Mouse (Mus musculus): ENCODE measurements at regions not wholly inside any gene's neighbourhood (a gene's known extent, or its start where the extent isn't known, plus 50 kb on each side); places are given as distances from the start of the nearest gene placed in this dataset.
"Not testable (repeated sequence)": the region's sequence is repeated elsewhere in the genome, so short reads cannot be mapped to it uniquely, and the experiment has no call there.

DNA sequence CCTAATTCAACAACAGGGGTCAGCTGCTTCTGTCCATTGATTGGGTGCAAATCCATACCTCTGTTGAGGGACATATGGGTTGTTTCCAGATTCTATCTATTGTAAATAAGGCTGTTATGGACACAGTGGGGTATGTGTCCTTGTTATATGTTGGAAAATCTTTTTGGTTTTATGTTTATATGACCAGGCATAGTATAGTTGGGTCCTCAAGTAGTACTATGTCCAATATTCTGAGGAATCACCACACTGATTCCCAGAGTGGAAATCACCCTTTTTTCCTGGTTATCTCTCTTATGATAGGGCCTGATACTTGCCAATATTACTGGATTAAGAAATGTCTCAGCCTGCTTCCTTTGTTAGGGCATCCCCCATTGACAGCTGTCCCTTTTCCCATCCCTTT is 1471.0 kb downstream of the Kcnt2 start:
- Histone ChIP-seq H3K27ac (no peak overlapping the region), H3K4me1 (peaks cover 4% of the 10 kb centered on the region; the same call in 1 of the 2 replicates), H3K9me3 (replicated peaks) (no peaks in the 10 kb centered on the region), H3K4me3 (no peak overlapping the region), H3K9ac (no peak overlapping the region), H3K27me3 (no peaks in the 10 kb centered on the region), H3K4me2 (replicated peaks) (no peak overlapping the region), H3K36me3 (no peaks in the 10 kb centered on the region)
- ATAC-seq (ENCODE audit: low FRiP score) = no peak

DNA sequence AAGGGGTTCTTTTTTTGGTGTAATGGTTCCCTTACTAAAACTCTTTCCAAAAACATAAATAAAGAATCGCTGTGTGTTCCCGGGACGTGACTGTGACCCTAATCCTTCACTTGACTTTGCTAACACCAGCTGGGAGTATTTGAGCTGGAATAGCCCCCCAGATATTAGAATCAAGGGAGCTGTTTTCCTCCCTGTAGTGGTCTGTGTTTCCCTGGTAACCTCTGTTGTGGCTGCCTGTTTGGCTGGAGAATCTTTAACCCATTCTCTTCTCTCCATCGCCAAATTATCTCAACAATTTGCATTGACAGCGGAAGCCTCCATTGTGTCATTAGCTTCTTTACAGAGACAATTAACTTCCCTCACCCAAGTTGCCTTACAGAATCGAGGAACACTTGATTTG is 1471.6 kb downstream of the Kcnt2 start:
- 0 out of 2 replicates have a peak overlapping the region, but pooled peaks have one; percentile 19 for H3K4me2 ChIP-seq (replicated peaks)
- no peaks in the 10 kb centered on the region for H3K9me3 ChIP-seq (replicated peaks)
- no peaks in the 10 kb centered on the region for H3K27me3 ChIP-seq
- 27% methylated on average over 6 of the region's 6 CpGs for WGBS
- no peak for ATAC-seq (ENCODE audit: low FRiP score)
- H3K9ac ChIP-seq = no peak overlapping the region
- H3K36me3 ChIP-seq = no peaks in the 10 kb centered on the region
- H3K4me3 ChIP-seq = no peak overlapping the region
- no peak overlapping the region for H3K27ac ChIP-seq
- peaks cover 4% of the 10 kb centered on the region; the same call in 1 of the 2 replicates for H3K4me1 ChIP-seq

DNA sequence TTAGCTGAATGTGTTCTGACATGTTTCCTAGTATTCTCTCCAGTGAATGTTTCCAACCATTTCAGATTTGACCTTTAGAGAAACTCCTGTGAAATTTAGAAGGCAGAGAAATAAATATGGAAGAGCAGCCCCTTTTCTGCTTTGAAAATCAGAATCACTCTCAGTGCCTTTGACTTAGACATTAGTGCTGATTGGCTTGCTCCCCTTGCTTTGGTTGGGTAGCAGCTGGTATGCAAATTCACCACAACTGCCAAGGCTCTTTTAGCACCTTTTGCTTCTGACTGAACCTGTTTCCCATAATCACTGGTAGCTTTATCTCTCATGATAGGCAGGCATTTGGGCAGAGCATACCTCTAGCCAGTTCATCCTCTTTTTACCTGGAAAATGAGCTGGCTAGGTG is 1495.3 kb downstream of the Kcnt2 start:
- Histone ChIP-seq H3K36me3 (no peaks in the 10 kb centered on the region), H3K27me3 (no peaks in the 10 kb centered on the region), H3K4me3 (no peak overlapping the region), H3K4me1 (no peaks in the 10 kb centered on the region), H3K27ac (no peak overlapping the region), H3K9me3 (replicated peaks) (no peaks in the 10 kb centered on the region), H3K9ac (no peak overlapping the region), H3K4me2 (replicated peaks) (no peak overlapping the region)
- no peak for ATAC-seq (ENCODE audit: low FRiP score)

GRCm38 (mm10) chr1:141776059-141776458 is 1530.1 kb downstream of the Kcnt2 start:
- H3K4me2 ChIP-seq (replicated peaks) = no peak overlapping the region
- no peaks in the 10 kb centered on the region for H3K9me3 ChIP-seq (replicated peaks)
- no peak overlapping the region for H3K9ac ChIP-seq
- H3K4me1 ChIP-seq = no peaks in the 10 kb centered on the region
- ATAC-seq (ENCODE audit: low FRiP score) = no peak
- H3K4me3 ChIP-seq = no peak overlapping the region
- no peaks in the 10 kb centered on the region for H3K27me3 ChIP-seq
- no peak overlapping the region for H3K27ac ChIP-seq
- 68% methylated on average over 1 of the region's 1 CpGs for WGBS
- H3K36me3 ChIP-seq = no peaks in the 10 kb centered on the region

- Histone ChIP-seq H3K4me2 (replicated peaks) (no peak overlapping the region), H3K36me3 (no peaks in the 10 kb centered on the region), H3K4me1 (no peaks in the 10 kb centered on the region), H3K27ac (no peak overlapping the region), H3K4me3 (no peak overlapping the region), H3K9ac (no peak overlapping the region), H3K9me3 (replicated peaks) (no peaks in the 10 kb centered on the region), H3K27me3 (no peaks in the 10 kb centered on the region)
- ATAC-seq (ENCODE audit: low FRiP score) = no peak
- WGBS = 89% methylated on average over 1 of the region's 1 CpGs
Measured at GRCm38 (mm10) chr1:141783367-141783766, 1537.4 kb downstream of the Kcnt2 start.

DNA sequence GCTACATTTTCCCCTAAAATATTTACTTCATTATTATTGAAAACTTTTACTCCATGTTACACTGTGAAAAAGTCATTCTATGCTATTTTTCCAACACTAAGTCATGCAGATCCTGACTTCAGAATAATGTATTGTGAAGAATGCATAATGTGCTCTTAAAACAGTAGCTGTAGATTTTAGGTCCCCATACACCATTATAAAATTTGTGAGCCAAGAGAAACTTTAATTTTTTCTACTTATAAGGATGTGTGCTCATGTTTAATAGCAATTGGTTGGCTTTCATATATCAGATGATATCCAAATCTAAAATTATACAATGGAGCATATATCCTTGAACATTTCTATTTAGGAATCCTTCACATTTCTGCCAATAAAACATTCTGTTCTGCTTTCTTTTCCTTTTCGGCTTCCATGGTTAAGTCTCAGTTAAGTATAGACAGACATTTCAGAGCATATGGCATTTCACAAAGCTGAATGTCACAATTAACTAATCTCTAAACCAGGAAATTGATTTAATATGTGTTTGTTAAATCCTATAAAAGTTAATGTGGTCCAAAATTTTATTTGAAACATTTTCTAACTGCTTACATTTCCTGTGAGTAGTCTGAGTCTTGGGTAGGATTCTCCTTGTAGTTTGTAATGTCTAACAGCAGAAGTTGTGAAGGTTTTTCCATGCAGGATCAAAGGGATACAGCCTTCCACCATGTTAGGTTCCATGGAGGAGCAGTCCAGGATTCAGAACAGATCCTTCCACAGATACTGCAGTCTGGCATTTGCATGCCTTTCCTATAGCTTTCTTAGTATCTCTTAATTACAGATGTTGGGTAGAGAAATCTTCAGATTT is 1567.6 kb downstream of the Kcnt2 start:
- Histone ChIP-seq H3K36me3 (no peaks in the 10 kb centered on the region), H3K27ac (no peak overlapping the region), H3K4me2 (replicated peaks) (no peak overlapping the region), H3K4me3 (no peak overlapping the region), H3K9me3 (replicated peaks) (no peaks in the 10 kb centered on the region), H3K9ac (no peak overlapping the region), H3K4me1 (no peaks in the 10 kb centered on the region), H3K27me3 (no peaks in the 10 kb centered on the region)
- WGBS = 91% methylated on average over 1 of the region's 1 CpGs
- no peak for ATAC-seq (ENCODE audit: low FRiP score)

DNA sequence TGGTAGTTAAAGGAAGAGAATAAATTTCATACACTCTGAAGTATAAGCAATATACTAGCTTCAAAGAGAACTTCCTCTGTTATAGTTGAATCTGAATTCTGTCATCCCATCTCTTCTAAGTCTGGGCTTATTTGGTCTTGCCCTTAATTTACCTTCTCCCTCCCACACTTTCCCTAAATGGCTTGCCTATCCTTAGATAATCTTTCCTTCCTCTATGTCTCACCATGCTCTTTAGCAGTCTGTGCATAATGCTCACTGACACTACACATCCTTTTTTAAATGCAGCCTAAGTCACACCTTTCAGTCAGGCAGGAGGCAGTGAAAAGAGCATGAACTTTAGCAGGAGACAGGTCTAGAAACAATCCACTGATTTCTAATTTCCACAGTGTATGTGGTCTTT is 1585.5 kb downstream of the Kcnt2 start:
- Histone ChIP-seq H3K27me3 (no peaks in the 10 kb centered on the region), H3K36me3 (no peaks in the 10 kb centered on the region), H3K27ac (no peak overlapping the region), H3K4me3 (no peak overlapping the region), H3K4me1 (no peaks in the 10 kb centered on the region), H3K9ac (no peak overlapping the region), H3K4me2 (replicated peaks) (no peak overlapping the region), H3K9me3 (replicated peaks) (no peaks in the 10 kb centered on the region)
- no peak for ATAC-seq (ENCODE audit: low FRiP score)

GRCm38 (mm10) chr1:141842547-141842946 is 1596.6 kb downstream of the Kcnt2 start:
- Histone ChIP-seq H3K4me3 (no peak overlapping the region), H3K9ac (no peak overlapping the region), H3K9me3 (replicated peaks) (no peaks in the 10 kb centered on the region), H3K27me3 (no peaks in the 10 kb centered on the region), H3K4me1 (no peaks in the 10 kb centered on the region), H3K27ac (no peak overlapping the region), H3K4me2 (replicated peaks) (no peak overlapping the region), H3K36me3 (no peaks in the 10 kb centered on the region)
- no peak for ATAC-seq (ENCODE audit: low FRiP score)
- WGBS = 91% methylated on average over 2 of the region's 2 CpGs

DNA sequence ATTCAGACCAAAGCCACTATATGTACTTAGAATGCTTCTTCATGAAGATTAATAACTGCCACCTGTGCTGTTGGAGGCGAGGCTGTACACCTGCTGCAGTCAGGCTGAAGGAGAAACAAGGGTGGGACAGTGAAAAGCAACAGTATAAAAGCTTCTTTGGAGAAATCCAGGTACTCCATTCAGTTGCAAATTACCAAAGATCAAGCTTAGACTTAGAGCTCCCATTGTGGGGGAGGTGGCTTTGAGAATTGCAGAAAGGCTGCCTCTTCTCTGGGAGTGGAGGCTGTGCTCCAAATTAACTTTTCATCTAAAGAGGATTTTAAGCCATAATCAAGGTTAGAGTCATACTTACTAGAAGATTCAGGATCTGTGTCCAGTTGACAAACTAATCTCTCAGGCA is 1607.9 kb downstream of the Kcnt2 start:
- not testable (repeated sequence) for H3K4me3 ChIP-seq; H3K4me2 ChIP-seq (replicated peaks); ATAC-seq (ENCODE audit: low FRiP score); H3K27ac ChIP-seq; H3K27me3 ChIP-seq; H3K36me3 ChIP-seq; H3K4me1 ChIP-seq; H3K9ac ChIP-seq; H3K9me3 ChIP-seq (replicated peaks)
- 83% methylated on average over 1 of the region's 1 CpGs for WGBS

- Histone ChIP-seq H3K9ac (no peak overlapping the region), H3K27me3 (no peaks in the 10 kb centered on the region), H3K9me3 (replicated peaks) (no peaks in the 10 kb centered on the region), H3K4me1 (no peaks in the 10 kb centered on the region), H3K36me3 (no peaks in the 10 kb centered on the region), H3K27ac (no peak overlapping the region), H3K4me3 (no peak overlapping the region), H3K4me2 (replicated peaks) (no peak overlapping the region)
- no peak for ATAC-seq (ENCODE audit: low FRiP score)
- 80% methylated on average over 4 of the region's 4 CpGs for WGBS
Measured at GRCm38 (mm10) chr1:141884356-141884755, 1638.4 kb downstream of the Kcnt2 start.

DNA sequence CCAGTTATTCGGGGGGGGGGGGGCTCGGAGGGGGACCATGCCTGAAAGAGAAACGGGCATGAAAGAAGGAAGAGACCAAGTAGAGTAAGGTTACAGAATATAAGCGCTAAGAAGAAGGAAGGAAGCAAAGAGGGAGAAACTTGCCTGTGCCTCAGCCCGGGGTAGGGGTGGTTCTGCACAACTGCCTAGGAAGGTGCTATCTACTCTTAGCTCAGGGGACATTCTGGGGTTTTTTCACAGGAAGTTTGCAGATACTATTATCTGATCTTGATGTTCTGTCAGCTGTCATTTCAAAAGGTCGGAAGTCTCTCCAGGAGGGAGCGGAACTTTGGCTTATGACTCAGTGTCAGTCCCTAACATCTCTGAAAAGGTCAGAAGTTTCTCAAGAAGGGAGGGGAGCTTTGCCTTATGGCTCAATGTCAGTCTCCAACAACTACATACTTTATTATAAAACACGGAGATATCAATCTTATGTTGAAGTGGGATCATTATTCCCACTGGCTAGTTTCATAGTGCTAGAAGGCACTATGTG is 1652.0 kb downstream of the Kcnt2 start:
- WGBS = 71% methylated on average over 8 of the region's 8 CpGs
- Histone ChIP-seq H3K27ac (no peak overlapping the region), H3K4me3 (no peak overlapping the region), H3K9me3 (replicated peaks) (no peaks in the 10 kb centered on the region), H3K4me2 (replicated peaks) (no peak overlapping the region), H3K9ac (no peak overlapping the region), H3K27me3 (no peaks in the 10 kb centered on the region), H3K36me3 (no peaks in the 10 kb centered on the region), H3K4me1 (no peaks in the 10 kb centered on the region)
- no peak for ATAC-seq (ENCODE audit: low FRiP score)

- Histone ChIP-seq H3K36me3 (no peaks in the 10 kb centered on the region), H3K4me1 (no peaks in the 10 kb centered on the region), H3K4me2 (replicated peaks) (no peak overlapping the region), H3K4me3 (no peak overlapping the region), H3K27ac (no peak overlapping the region), H3K27me3 (no peaks in the 10 kb centered on the region), H3K9ac (no peak overlapping the region), H3K9me3 (replicated peaks) (no peaks in the 10 kb centered on the region)
- WGBS = 89% methylated on average over 7 of the region's 7 CpGs
- ATAC-seq (ENCODE audit: low FRiP score) = no peak
Measured at GRCm38 (mm10) chr1:141911714-141912398, 1665.9 kb downstream of the Kcnt2 start.

DNA sequence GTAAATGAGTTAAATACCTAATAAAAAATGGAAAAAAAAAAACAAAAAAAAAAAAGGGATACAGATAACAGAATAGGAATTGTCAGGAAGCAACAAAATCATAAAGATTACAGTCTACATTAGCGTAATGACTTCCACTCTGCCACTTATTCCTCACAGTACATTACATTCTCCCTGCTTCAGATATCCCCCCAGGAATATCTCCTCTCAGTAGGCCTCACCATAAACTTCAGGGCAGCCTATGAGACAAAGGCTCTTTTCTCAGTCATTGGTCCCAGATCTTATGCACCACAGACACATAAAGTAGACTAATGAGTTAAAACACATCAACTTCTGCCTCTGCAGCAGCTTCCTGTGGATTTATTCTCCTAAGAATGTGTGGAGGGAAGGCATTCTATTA is 1680.2 kb downstream of the Kcnt2 start:
- no peak overlapping the region for H3K9ac ChIP-seq
- H3K27me3 ChIP-seq = no peaks in the 10 kb centered on the region
- no peaks in the 10 kb centered on the region for H3K9me3 ChIP-seq (replicated peaks)
- H3K4me2 ChIP-seq (replicated peaks) = no peak overlapping the region
- H3K36me3 ChIP-seq = no peaks in the 10 kb centered on the region
- no peak for ATAC-seq (ENCODE audit: low FRiP score)
- no peaks in the 10 kb centered on the region for H3K4me1 ChIP-seq
- H3K4me3 ChIP-seq = no peak overlapping the region
- WGBS = 91% methylated on average over 1 of the region's 1 CpGs
- H3K27ac ChIP-seq = no peak overlapping the region

Data from hindbrain, embryonic 12.5 days (tissue).